Mouse (Mus musculus): ENCODE results near the gene Prpf40b. TPM values are rescaled to one million over a fixed set of nuclear protein-coding genes. Genes with fewer than 3 reads are reported as not detected.

The Prpf40b gene
- 53.9 TPM for polyA plus RNA-seq (2014; fragmentation: Illumina TruSeq; extraction: RNeasy Lipid Tissue Mini Kit (QIAGEN cat#74804); ENCODE audit: low read depth, low replicate concordance)

DNA sequence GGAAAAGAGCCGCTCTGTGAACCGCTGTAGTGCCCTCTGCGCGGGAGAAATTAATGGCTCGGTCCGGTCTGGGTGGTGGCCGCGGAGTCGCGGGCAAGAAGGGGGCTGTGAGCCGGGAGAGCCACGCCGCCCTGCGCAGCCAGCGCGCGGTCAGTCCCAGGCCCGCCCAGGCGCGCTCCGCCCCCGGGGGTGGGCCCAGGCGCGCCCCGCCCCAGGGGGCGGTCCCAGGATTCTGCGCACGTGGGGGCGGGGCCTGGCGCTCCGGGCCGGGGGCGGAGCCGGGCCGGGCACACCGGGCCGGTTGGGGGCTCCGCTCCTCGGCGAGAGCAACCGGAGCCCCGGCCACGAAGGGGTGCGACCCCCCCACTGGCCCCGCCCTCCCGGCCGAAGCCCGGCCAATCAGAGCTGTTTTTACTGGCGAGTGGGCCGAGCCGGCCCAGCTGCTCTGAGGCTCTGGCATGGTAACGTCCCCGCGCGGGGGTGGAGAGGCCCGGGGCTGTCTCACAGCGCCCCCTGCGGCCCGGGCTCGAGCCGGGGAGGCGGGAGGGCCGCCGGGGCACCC, at the start of gene Prpf40b:
Gene Prpf40b (plus strand): TSS at position 275 of the 562 bp plus-strand sequence.

DNA sequence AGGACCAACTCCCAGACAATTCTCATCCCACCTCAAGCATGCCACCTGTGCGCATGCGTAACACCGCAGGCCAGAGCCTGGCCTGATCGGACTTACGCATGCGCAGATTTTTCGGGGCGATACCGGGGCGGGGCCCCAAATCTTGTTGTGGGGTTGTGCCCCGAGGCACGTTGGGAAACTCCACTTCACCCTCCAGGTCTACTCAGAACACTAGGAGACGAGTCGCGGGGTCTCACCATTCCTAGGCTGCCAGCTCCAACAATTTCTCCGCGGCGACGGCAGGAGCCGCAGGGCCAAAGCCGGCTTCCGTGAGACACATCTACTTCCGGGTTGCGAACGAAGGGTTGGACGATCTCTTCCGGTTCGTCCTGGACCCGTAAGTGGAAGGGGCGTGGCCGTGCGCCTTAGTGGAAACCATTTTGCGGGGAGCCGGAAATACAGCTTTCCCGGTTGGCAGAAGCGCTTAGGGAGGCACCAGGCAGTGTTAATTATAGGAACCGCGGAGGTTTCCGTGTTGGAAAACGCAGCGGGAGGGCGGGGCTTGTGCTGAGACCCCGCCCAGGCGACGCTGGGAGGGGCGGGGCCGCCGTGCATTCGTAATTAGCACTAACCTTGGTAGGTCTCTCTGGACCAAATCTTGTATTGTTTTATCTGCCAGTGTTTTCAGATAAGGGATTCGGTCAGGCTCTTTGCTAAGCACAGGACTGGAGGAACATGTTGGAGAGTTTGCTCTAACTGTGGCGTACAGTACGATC, 43.1 kb upstream of the Prpf40b start, which contains the start of gene Mcrs1:
Gene Mcrs1 (minus strand): TSS at position 336 of the 755 bp plus-strand sequence.

GRCm38 (mm10) chr15:99295484-99295981, 646 bp downstream of the Prpf40b start, which contains the start of gene Fam186b:
Gene Fam186b (minus strand): TSS chr15:99295888.

Other genes starting within 250 kb of the Prpf40b start
- 0.45 TPM for gene Prph, start 239.9 kb upstream of the Prpf40b start, polyA plus RNA-seq (2014; fragmentation: Illumina TruSeq; extraction: RNeasy Lipid Tissue Mini Kit (QIAGEN cat#74804); ENCODE audit: low read depth, low replicate concordance)
- gene Troap, start 220.5 kb upstream of the Prpf40b start, polyA plus RNA-seq (2014; fragmentation: Illumina TruSeq; extraction: RNeasy Lipid Tissue Mini Kit (QIAGEN cat#74804); ENCODE audit: low read depth, low replicate concordance): 1.6 TPM
- 2.6 TPM for gene C1ql4, start 207.3 kb upstream of the Prpf40b start, polyA plus RNA-seq (2014; fragmentation: Illumina TruSeq; extraction: RNeasy Lipid Tissue Mini Kit (QIAGEN cat#74804); ENCODE audit: low read depth, low replicate concordance)
- 6.5 TPM for gene Dnajc22, start 201.9 kb upstream of the Prpf40b start, polyA plus RNA-seq (2014; fragmentation: Illumina TruSeq; extraction: RNeasy Lipid Tissue Mini Kit (QIAGEN cat#74804); ENCODE audit: low read depth, low replicate concordance)
- gene Spats2, start 169.2 kb upstream of the Prpf40b start, polyA plus RNA-seq (2014; fragmentation: Illumina TruSeq; extraction: RNeasy Lipid Tissue Mini Kit (QIAGEN cat#74804); ENCODE audit: low read depth, low replicate concordance): 15.8 TPM
- 35.0 TPM for gene Kcnh3, start 70.2 kb upstream of the Prpf40b start, polyA plus RNA-seq (2014; fragmentation: Illumina TruSeq; extraction: RNeasy Lipid Tissue Mini Kit (QIAGEN cat#74804); ENCODE audit: low read depth, low replicate concordance)
- 47.2 TPM for gene Mcrs1, start 43.1 kb upstream of the Prpf40b start, polyA plus RNA-seq (2014; fragmentation: Illumina TruSeq; extraction: RNeasy Lipid Tissue Mini Kit (QIAGEN cat#74804); ENCODE audit: low read depth, low replicate concordance)
- gene Fam186b, start 801 bp downstream of the Prpf40b start, polyA plus RNA-seq (2014; fragmentation: Illumina TruSeq; extraction: RNeasy Lipid Tissue Mini Kit (QIAGEN cat#74804); ENCODE audit: low read depth, low replicate concordance): 1.6 TPM
- 20.8 TPM for gene Fmnl3, start 75.4 kb downstream of the Prpf40b start, polyA plus RNA-seq (2014; fragmentation: Illumina TruSeq; extraction: RNeasy Lipid Tissue Mini Kit (QIAGEN cat#74804); ENCODE audit: low read depth, low replicate concordance)
- gene Tmbim6, start 97.8 kb downstream of the Prpf40b start, polyA plus RNA-seq (2014; fragmentation: Illumina TruSeq; extraction: RNeasy Lipid Tissue Mini Kit (QIAGEN cat#74804); ENCODE audit: low read depth, low replicate concordance): 638 TPM
- 4.5 TPM for gene Nckap5l, start 162.7 kb downstream of the Prpf40b start, polyA plus RNA-seq (2014; fragmentation: Illumina TruSeq; extraction: RNeasy Lipid Tissue Mini Kit (QIAGEN cat#74804); ENCODE audit: low read depth, low replicate concordance)
- gene Bcdin3d, start 179.6 kb downstream of the Prpf40b start, polyA plus RNA-seq (2014; fragmentation: Illumina TruSeq; extraction: RNeasy Lipid Tissue Mini Kit (QIAGEN cat#74804); ENCODE audit: low read depth, low replicate concordance): 7.4 TPM
- 25.0 TPM for gene Faim2, start 233.1 kb downstream of the Prpf40b start, polyA plus RNA-seq (2014; fragmentation: Illumina TruSeq; extraction: RNeasy Lipid Tissue Mini Kit (QIAGEN cat#74804); ENCODE audit: low read depth, low replicate concordance)